ENCODE assay signal across 8 mouse cellular contexts in the genomic region with DNA sequence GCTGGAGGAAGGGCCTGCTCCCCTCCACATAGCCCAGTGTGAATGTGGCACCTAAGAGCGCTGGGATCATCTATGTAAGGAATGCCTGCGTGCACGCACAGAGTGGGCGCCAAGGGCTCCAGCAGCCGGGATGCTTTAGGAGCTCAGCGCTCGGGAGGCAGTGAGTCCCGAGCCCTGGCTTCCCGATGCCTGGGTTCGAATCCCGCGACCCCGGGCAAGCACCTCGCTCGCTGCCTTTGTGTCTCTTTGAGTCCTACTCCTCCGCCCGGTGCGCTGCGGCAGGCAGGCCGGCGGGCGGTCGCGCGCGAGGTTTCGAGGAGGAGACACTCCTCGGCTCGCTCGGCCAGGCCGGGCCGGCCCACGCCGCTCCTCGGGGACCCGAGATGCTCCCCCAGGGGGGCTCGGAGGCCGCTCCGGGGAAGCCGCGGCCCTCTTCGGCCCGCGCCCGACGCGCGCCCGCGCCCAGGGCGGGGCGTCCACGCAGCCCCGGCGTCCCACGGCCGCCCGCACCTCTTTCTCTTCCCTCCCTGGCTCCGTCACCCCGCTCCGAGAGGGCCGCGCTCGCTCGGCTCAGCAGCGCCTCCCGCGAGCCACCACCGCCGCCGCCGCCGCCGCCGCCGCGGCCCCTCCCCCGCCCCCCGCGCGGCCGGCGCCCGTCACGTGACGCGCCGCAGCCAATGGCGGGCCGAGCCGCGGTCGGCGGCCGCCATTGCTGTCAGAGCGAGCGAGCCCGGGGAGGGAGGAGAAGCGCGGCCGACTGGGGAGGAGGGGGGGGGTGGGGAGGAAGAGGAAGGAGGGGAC. TPM values are rescaled to one million over a fixed set of nuclear protein-coding genes. Genes with fewer than 3 reads are reported as not detected.
DNase-seq lines count a peak whose midpoint lies in the region; ATAC-seq lines count a peak whose summit lies in the region.

No protein-coding gene starts in this region.

- no peaks in the 10 kb centered on the region for H3K36me3 ChIP-seq in embryonic facial prominence, embryonic 12.5 days

- peak overlapping the region; percentile 68 for H3K4me3 ChIP-seq in embryonic facial prominence, embryonic 12.5 days

- WGBS in embryonic facial prominence, embryonic 12.5 days: under 1% methylated on average over 57 of the region's 101 CpGs

- peak; percentile 74 for DNase-seq in 3134 (ENCODE audit: extremely low read depth, insufficient read length, low spot score)
- peak; percentile 90 for DNase-seq in adrenal gland, postnatal 25 days
- peak; percentile 58 for DNase-seq in heart, adult 8-10 months (ENCODE audit: low spot score)
- peak; percentile 70 for DNase-seq in kidney, adult 9 months
- peak; percentile 91 for DNase-seq in liver
- DNase-seq in monocyte, adult 2 months (ENCODE audit: low read depth in 1 of 2, low spot score in 2 of 2): peak; percentile 46 to 73
- DNase-seq in spleen, postnatal 14 days (ENCODE audit: low spot score in 2 of 2): peak; percentile 74 to 79

- 0 out of 2 replicates have a peak, but pooled peaks cover 2% of the 10 kb centered on the region for H3K27me3 ChIP-seq in embryonic facial prominence, embryonic 12.5 days

- peak overlapping the region; percentile 93 for H3K9ac ChIP-seq in embryonic facial prominence, embryonic 12.5 days

- H3K4me1 ChIP-seq in embryonic facial prominence, embryonic 12.5 days: peaks cover 30% of the 10 kb centered on the region

- peak overlapping the region; percentile 96 for H3K27ac ChIP-seq in embryonic facial prominence, embryonic 12.5 days

- peak; percentile 87 for ATAC-seq in embryonic facial prominence, embryonic 12.5 days (ENCODE audit: insufficient number of reproducible peaks, insufficient read depth, low FRiP score, low TSS enrichment)

- H3K9me3 ChIP-seq in embryonic facial prominence, embryonic 12.5 days: peaks cover 4% of the 10 kb centered on the region; the same call in 1 of the 2 replicates

- peak overlapping the region; percentile 64 for H3K4me2 ChIP-seq in embryonic facial prominence, embryonic 12.5 days (replicated peaks)

RNA-seq across cellular contexts. Expression of gene Med13l, which starts 0.7 kb away (rescaled TPM):
- total RNA-seq in adrenal gland, postnatal 25 days (2021): 33.9 and 40.3 TPM in 2 replicates
- polyA plus RNA-seq in embryonic facial prominence, embryonic 12.5 days (2016; fragmentation: Nextera tagmentation; extraction: Ambion mirVana): 17.7 and 18.2 TPM in 2 replicates
- 10 to 100 TPM; 22.2 to 35.0 (median 32.5) TPM for total RNA-seq in heart, adult 8-10 months (2022)

Comparison
In these comparisons a context has a peak if more than half of its experiments do, and no peak if none do; other contexts are left out.
1. Peak in every context shown above with its lines: DNase-seq, ATAC-seq, H3K4me3 ChIP-seq and H3K27ac ChIP-seq.